Mouse (Mus musculus): ENCODE data around the gene Zfp683. TPM values are rescaled to one million over a fixed set of nuclear protein-coding genes. Genes with fewer than 3 reads are reported as not detected.

Zfp683 gene
- total RNA-seq, 4 experiments from 2014 or later: 0.40 TPM; not detected in 3

DNA sequence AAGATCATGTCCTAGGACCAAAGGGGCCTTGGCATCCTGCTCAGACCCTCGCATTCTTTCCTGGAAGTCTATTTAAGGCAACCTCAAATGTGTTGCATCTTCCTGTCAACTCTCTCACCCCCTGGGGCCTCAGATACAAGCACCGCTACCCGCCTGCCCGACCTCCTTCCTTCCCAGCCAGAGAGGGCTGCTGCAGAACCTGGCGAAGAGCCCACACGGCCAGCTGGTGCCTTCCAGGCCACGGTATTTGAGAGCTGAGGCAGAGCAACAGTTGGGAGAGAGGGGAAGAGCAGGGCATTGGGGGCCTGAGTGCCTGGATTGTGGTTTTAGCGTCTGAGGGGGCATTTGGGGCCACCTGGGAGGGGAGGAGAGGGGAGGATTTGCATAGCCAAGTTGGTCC lies 1.1 kb upstream of the Zfp683 start:
- DNase-seq: no peak

GRCm38 (mm10) chr4:134058166-134058715 lies 4.6 kb downstream of the Zfp683 start:
- no peak for DNase-seq

DNA sequence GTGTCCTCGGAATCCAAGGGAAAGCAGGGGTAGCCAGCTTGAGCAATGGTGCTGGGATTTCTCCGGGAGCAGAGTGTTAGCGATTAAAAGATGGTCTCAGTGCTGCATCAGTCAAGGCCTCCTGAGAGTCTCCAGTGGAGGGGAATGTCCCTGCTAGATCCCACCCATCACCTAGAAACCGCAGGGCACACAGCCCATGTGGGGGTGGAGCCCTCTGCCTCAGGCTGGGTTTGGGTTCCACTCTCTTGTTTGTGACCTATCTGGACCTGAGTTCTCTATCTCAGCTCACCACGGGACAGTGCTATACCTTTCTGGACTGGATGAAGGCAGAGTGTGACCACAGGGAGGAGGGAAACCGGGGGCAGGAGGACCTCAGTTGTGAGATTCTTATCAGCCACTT lies 5.3 kb downstream of the Zfp683 start:
- no peak for DNase-seq

- DNase-seq: no peak
Observed at GRCm38 (mm10) chr4:134060135-134060865, 6.7 kb downstream of the Zfp683 start, which contains the start of gene Crybg2. Gene Crybg2 (plus strand): TSS chr4:134060815.

DNA sequence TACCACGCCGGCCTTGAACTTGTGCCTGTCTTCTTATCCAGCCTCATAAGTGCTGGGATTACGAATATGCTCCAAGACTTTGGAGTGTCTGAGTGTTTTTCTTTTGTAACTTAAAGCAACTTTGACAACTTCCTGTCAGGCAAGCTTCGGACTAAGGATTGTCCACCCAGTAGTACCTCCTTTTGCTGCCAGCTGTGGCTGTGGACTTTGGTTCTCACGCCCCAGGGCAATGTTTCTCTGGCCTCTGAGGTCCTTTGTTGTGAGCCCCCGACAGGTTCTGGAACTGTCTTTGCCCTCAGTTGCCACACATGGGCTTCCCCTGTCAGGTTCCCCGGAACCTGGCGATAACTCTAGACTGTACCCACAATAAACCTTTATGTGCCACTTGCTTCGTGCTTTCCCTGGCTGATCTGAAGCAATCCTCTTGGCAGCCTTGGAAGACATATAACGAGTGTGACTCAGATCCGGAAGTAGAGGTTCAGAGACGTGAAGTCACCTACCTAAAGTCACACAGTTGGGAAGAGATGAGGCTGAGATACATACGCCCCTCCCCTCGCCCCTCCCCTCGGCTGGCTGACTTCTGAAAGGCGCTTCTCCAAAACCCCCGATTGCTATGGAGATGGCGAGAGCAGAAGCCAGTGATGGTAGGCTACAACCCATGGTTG lies 7.7 kb downstream of the Zfp683 start:
- no peak for DNase-seq

DNA sequence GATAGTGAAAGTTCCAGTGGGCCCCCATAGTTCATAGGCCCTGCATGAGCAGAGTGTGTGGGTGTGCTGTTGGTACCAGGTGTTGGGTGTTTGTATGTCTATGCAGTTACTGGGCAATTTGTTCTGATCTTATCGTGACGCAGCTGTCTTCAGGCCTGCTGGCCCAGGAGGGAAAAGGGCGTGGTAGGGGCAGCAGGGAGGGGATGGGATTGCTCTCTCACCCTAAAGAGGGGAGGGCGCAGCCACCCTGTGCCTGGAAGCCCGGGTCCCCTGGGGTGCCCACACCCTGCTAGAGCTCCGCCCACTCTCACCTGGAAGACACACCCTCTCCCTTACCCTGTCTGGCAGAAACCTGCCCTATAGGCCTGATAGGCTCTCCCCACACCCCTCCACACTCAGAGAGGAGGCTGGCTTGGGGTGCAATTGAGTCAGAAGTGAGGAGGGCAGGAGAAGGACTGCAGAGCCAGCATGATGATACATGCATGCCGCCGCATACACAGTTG lies 8.4 kb downstream of the Zfp683 start:
- DNase-seq: no peak

DNA sequence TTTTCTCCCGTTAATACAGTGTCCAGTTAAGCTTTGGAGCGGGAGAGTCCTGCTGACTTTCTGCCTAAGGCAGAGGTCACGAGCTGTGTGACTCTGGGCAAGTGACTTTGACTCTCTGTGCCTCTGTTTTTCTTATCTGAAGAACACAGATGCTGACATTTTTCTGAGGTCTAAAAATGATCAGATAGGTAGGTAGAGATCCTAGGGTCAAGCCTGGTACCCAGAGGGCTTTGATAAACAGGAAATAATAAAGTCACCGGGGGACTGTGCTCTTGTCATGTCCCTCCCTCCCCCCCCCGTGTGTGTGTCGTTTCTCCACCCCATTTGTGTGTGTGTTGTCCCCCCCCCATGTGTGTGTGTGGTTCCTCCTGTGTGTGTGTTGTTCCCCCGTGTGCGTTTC lies 8.9 kb downstream of the Zfp683 start:
- DNase-seq: no peak

DNA sequence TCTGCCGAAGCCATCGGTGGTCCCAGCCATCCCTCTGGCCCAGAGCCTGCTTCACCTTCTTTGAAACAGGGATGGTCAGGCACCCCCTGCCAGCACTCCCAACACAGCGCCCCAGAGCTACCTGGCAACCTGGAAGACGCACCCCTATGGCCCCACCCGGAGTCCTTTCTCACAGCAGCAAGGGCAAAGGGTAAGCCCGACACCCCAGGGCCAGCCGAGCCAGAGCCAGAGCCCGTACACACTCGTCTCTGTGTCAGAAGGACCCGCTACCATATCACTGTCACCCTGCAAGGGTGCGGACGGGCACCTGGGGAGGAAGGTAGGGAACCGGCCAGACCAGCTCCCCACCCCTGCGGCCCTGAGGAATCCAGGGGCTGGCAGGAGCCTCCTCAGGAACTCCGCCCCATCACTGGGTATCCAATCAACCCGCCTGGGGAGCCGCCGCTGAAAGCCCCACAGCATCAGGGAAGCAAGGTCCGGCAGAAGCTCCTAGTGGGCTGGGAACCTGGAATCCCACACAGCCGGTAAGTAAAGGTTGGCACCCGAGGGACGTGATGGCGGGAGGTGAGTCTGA lies 11.9 kb downstream of the Zfp683 start:
- no peak for DNase-seq

- DNase-seq: no peak
Observed at GRCm38 (mm10) chr4:134067383-134067782, 13.7 kb downstream of the Zfp683 start.

GRCm38 (mm10) chr4:134067833-134068544 lies 14.4 kb downstream of the Zfp683 start:
- no peak for DNase-seq

DNA sequence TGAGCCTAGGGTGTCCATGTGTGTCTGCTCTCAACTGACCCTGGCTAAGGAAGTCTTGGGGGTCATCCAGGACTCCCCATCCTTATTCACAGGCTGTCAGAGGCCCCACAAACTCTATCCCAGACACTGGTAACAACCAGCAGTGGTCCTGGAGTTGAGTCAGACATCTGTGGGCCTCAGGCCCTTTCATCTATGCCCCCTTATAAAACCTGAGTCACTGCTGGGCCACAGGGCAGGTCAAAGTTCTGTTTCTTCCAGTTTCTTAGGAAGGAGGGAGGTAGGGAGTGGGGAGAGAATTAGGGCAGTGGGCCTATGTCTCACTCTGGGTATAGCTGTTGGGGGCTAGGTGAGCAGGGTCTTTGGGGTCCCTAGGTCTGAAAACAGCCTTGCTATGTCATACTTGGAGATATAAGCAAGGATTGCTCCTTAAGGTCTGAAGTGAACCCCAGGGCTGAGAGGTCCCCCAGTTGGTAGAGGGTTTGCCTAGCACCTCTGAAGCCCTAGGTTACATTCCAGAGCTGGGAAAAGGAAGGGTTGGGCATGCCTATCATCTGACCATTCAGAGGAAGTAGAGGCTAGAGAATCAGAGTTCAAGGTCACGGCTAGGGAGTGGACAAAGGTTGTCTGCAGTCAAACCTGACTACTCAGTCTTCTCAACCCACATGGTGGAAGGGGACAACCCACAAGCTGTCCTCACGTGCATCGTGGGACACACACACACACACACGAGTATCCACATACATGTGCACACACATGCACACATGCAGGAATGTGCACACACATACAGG lies 15.3 kb downstream of the Zfp683 start:
- no peak for DNase-seq

- no peak for DNase-seq
Observed at GRCm38 (mm10) chr4:134078694-134079093, 25.1 kb downstream of the Zfp683 start.

- DNase-seq: no peak
Observed at GRCm38 (mm10) chr4:134080674-134081073, 27.0 kb downstream of the Zfp683 start.

GRCm38 (mm10) chr4:134081730-134082386 lies 28.2 kb downstream of the Zfp683 start:
- DNase-seq: peak; percentile 38

DNA sequence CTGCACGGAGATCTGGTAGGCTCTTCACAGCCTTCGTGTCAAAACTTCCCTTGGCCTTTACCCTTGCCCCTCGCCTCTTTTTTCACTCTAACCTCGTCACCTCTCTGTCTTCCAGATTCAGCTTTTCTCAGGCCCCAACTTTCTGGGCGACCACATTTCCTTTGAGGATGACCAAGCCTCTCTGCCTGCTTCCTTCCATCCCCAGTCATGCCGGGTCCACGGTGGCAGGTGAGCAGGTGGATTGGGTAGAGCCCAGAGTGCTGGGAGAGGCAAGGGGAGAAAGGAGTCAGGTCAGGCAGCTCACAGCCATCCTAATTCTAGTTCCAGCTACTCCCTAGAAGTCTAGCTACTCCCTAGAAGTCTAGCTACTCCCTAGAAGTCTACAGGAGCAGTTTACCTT lies 28.8 kb downstream of the Zfp683 start:
- no peak for DNase-seq

GRCm38 (mm10) chr4:134084999-134085398 lies 31.4 kb downstream of the Zfp683 start:
- no peak for DNase-seq

DNA sequence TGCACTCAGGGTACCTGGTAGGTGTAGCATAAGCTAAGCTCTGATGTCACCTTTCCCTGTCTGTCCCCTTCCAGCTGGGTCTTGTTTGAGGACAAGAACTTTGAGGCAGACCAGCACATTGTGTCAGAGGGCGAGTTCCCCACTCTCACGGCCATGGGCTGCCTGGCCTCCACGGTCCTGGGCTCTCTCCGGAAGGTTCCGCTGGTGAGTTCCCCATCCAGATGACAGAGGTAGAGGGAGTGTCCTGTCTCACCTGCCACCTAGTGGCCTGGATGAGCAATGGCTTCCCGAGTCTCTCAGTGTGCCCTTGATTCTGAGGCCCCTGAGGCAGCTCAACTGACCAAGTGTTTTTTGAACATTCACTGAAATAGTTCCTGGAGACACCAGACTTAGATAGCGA lies 33.8 kb downstream of the Zfp683 start:
- DNase-seq: peak; percentile 27

DNA sequence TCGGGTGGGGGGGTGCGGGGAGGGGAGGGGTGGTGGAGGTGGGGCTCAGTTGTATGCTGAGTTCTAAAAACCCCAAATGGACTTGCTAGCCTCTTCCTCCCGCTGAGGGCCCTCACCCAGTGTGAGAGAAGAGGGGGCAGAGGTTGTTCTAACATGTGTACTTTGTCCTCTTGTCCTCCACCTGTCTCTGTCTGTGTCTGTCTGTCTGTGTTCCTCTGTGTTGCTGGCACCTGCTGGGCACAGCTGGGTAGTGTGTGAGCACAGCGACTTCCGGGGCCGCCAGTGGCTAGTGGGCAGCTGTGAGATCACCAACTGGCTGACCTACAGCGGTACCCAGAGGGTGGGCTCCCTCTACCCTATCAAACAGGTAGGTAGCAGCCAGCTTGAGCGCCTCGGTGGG lies 35.4 kb downstream of the Zfp683 start:
- DNase-seq: no peak

DNA sequence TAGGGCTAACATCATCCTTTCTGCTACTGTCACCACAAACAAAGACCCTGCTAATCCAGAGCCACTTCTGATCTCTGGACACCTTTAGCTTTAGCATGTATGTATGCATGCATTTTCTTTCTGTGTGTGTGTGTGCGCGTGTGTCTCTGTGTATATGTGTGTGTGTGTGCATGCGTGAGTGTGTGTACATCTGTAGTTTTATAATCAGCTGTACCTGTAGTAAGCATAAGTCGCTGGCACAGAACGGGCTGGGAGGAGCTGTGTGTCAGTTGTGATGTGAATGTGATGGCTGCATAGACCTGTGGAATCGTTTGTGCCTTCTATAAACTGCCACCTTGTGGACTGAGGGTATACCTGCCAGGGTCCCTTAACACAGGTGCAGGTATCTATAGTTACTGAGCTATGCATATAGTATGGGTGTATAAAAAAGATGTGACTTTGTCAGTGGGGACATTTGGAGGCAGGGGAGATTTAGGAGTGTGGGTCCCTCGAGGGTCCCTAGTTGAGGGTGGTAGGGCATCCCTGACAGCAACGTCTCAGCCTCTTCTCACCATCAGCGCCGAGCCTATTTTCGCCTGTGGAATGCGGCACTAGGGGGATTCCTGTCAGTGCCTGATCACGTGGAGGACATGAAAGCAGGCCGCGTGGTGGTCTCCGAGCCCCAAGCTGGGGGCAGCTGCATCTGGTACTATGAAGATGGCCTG lies 37.0 kb downstream of the Zfp683 start:
- DNase-seq: no peak

DNA sequence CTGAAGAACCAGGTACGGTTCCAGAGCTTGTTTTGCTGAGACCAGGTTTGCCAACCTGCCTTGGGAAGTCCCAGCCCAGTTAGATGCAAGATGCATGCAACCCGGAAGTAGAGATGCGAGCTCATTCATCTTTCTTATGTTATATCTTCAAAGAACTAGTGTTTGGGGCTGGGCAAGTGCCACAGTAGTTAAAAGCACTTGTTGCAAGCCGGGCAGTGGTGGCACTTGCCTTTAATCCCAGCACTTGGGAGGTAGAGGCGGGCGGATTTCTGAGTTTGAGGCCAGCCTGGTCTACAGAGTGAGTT lies 37.5 kb downstream of the Zfp683 start:
- no peak for DNase-seq

Data from adrenal gland, adult 8-10 months (tissue).